Mouse (Mus musculus) kidney, adult 2 months (tissue): ENCODE measurements at regions not wholly inside any gene's neighbourhood (a gene's known extent, or its start where the extent isn't known, plus 50 kb on each side); places are given as distances from the start of the nearest gene placed in this dataset.

Experiments
- CTCF ChIP-seq: fragments of 200-500 bp; conservative IDR thresholded peaks from 2 replicates; pipeline ENCODE4 v1.5.1; 2011; ENCODE audit warnings: low read depth, mild to moderate bottlenecking, control low read depth, low read length, moderate library complexity, mixed read lengths; ENCODE audit not compliant: insufficient read depth, insufficient read length
- POLR2A ChIP-seq: fragments of 200-500 bp; IDR thresholded peaks from one replicate; pipeline ENCODE4 v1.6.1; 2011; ENCODE audit warnings: low read depth, low read length, control low read depth

DNA sequence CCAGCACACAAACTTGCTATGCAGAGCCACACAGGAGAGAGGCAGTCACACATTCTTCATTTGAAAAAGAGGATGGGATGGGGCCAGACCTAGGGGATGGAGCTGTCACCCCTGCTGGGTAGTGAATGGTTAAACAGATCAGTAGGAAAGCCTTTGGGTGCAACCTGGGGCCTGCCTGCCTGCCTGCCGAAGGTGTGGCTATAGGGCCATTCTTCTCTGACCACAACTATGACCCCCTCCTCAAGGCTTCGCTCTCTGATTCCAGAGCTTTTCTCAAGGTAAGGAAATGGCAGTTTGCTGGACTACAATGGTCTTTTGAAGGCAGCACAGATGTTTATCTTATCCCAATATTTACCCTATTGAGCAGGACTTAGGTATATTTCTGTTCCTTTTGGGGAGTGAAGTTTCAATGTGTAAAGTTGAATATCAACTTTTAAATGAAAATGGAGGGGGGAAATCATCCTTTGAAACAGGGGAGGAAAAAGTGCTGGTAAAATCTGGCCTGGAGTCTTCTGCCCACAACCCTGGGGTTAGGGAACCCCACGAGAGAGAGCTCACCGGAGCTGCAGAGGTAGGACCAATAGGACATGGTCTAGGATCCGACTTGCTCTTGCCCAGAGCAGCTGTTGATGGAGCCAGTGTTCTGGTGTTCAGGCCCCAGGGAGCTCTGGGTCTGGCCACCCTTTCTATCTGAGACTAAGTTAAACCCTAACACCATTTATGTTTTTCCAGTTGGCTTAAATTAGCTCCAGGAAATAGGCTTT, 62.2 kb upstream of the Cxcr4 start:
- TF ChIP-seq CTCF = no peak
- no peak for TF ChIP-seq POLR2A
